Mouse (Mus musculus): ENCODE data around the gene Nrg4. TPM values are rescaled to one million over a fixed set of nuclear protein-coding genes. Genes with fewer than 3 reads are reported as not detected.

Nrg4 gene
- polyA plus RNA-seq, 1 experiment: 0.19 TPM

DNA sequence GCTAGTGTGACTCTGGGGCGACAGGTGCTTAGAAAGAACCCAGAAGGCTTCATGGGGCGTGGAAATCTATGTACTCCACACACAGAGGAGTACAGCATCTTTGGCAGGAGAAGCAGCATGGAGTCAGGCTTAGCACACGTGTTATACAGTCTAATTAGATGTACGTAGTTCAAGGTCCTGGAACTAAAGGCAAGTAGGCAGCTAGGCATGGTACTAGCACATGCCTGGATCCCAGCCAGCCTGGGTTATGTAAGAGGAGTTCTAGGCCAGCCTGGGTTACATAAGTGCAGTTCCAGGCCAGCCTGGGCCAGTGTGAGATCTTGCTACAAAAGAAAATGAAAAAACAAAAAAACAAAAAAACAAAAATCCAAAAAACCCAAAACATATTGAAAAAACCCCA lies 49.1 kb downstream of the Nrg4 start:
- no peaks in the 10 kb centered on the region for H3K79me2 ChIP-seq (ENCODE audit: control insufficient read depth, insufficient read depth)

DNA sequence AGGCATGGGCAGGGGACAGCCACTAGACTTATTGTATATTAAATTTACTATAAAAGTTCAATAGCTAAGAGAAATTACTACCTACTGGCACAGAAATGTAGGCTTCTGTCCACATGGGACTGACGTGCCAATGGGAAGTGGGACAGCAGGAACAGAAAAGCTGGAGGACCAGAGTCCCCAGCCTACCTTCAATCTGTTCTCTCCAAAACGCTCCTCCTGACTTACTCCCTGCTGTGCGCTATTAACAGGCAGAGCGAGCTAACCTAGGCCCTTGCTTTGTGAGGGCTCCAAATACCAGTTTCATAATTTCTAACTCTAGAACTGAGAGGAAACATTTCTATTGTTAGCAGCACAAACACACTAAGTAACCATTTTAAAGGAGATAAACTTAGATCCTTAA lies 52.7 kb downstream of the Nrg4 start:
- no peak overlapping the region for H3ac ChIP-seq (ENCODE audit: control insufficient read depth, insufficient read length)
- peaks cover 14% of the 10 kb centered on the region for H3K27me3 ChIP-seq (ENCODE audit: control insufficient read depth, insufficient read depth, insufficient read length)
- no peaks in the 10 kb centered on the region for H3K79me2 ChIP-seq (ENCODE audit: control insufficient read depth, insufficient read depth)
- TF ChIP-seq CEBPB (IDR thresholded peaks at IDR 0.05; ENCODE audit: insufficient read depth, poor library complexity, severe bottlenecking): no peak
- TF ChIP-seq USF1 (IDR thresholded peaks at IDR 0.05; ENCODE audit: low read depth): no peak
- TF ChIP-seq SRF (IDR thresholded peaks at IDR 0.05; ENCODE audit: control insufficient read depth, insufficient read length, low read depth): no peak
- no peak for TF ChIP-seq POLR2A (IDR thresholded peaks at IDR 0.05; ENCODE audit: insufficient read length, low read depth)
- TF ChIP-seq POLR2AphosphoS2 (IDR thresholded peaks at IDR 0.05; ENCODE audit: insufficient read length, low read depth): no peak
- TF ChIP-seq MYOG (IDR thresholded peaks at IDR 0.05; ENCODE audit: control insufficient read depth in 1 of 3, insufficient read depth in 1 of 3, insufficient read length in 2 of 3, low read depth in 2 of 3): no peak
- no peak for TF ChIP-seq TCF3 (IDR thresholded peaks at IDR 0.05; ENCODE audit: insufficient read length, low read depth)
- no peak for TF ChIP-seq MYOD1 (IDR thresholded peaks at IDR 0.05; ENCODE audit: control insufficient read depth in 1 of 3, insufficient read length in 2 of 3, low read depth in 2 of 3)
- no peak for TF ChIP-seq REST (IDR thresholded peaks at IDR 0.05; ENCODE audit: insufficient read depth, insufficient read length)
- no peaks in the 10 kb centered on the region for H3K36me3 ChIP-seq (ENCODE audit: control insufficient read depth, insufficient read depth)
- no peak overlapping the region for H3K4me2 ChIP-seq (ENCODE audit: low read depth)
- H3K4me3 ChIP-seq: no peak overlapping the region

More for the DNA sequence above, 49.1 kb downstream of the Nrg4 start:
- no peak overlapping the region for H3K4me3 ChIP-seq
- H3K4me2 ChIP-seq (ENCODE audit: low read depth): no peak overlapping the region
- TF ChIP-seq E2F4 (IDR thresholded peaks at IDR 0.05; ENCODE audit: insufficient read depth): no peak
- TF ChIP-seq POLR2AphosphoS2 (IDR thresholded peaks at IDR 0.05; ENCODE audit: insufficient read length, low read depth): no peak
- TF ChIP-seq MAX (IDR thresholded peaks at IDR 0.05; ENCODE audit: low read depth): no peak
- no peak for TF ChIP-seq REST (IDR thresholded peaks at IDR 0.05; ENCODE audit: insufficient read depth, insufficient read length)
- TF ChIP-seq TCF3 (IDR thresholded peaks at IDR 0.05; ENCODE audit: insufficient read length, low read depth): no peak
- TF ChIP-seq MYOD1 (IDR thresholded peaks at IDR 0.05; ENCODE audit: control insufficient read depth in 1 of 3, insufficient read length in 2 of 3, low read depth in 2 of 3): no peak
- no peak for TF ChIP-seq USF1 (IDR thresholded peaks at IDR 0.05; ENCODE audit: low read depth)
- TF ChIP-seq SRF (IDR thresholded peaks at IDR 0.05; ENCODE audit: control insufficient read depth, insufficient read length, low read depth): no peak
- TF ChIP-seq CEBPB (IDR thresholded peaks at IDR 0.05; ENCODE audit: insufficient read depth, poor library complexity, severe bottlenecking): no peak
- TF ChIP-seq MYOG (IDR thresholded peaks at IDR 0.05; ENCODE audit: control insufficient read depth in 1 of 3, insufficient read depth in 1 of 3, insufficient read length in 2 of 3, low read depth in 2 of 3): no peak
- no peak for TF ChIP-seq TCF12 (IDR thresholded peaks at IDR 0.05; ENCODE audit: insufficient read depth, poor library complexity, severe bottlenecking)
- no peak for TF ChIP-seq POLR2A (IDR thresholded peaks at IDR 0.05; ENCODE audit: insufficient read length, low read depth)
- H3ac ChIP-seq (ENCODE audit: control insufficient read depth, insufficient read length): no peak overlapping the region
- no peaks in the 10 kb centered on the region for H3K36me3 ChIP-seq (ENCODE audit: control insufficient read depth, insufficient read depth)
- peaks cover 8% of the 10 kb centered on the region for H3K27me3 ChIP-seq (ENCODE audit: control insufficient read depth, insufficient read depth, insufficient read length)

DNA sequence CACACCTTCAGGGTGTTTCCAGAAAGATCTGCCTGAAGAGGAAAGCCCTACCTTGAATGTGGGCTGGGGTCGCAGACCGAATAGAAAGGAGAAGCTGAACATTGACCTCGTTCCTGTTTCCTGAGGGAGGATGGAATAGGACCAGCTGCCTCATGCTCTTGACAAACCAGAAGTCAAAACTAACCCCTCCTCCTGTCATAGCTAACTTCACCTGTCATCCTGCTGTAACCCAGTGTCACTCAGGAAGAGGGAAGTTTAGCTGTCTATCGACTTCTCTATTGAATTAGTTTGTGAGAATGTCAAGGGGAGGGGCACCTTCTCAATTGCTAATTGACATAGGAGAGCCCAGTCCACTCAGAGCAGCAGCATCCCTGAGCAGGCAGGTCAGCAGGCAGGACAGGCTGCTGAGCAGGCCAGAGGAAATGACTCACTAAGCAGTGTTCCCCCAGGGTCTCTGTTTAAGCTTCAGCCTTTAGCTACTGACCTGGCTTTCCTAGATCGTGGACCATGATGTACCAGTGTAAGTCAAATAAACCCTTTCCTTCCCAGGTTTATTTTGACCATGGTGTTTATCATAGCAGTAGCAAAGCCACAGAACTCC lies 54.6 kb downstream of the Nrg4 start:
- no peaks in the 10 kb centered on the region for H3K79me2 ChIP-seq (ENCODE audit: control insufficient read depth, insufficient read depth)
- H3K36me3 ChIP-seq (ENCODE audit: control insufficient read depth, insufficient read depth): no peaks in the 10 kb centered on the region
- H3K4me2 ChIP-seq (ENCODE audit: low read depth): no peak overlapping the region
- TF ChIP-seq POLR2A (IDR thresholded peaks at IDR 0.05; ENCODE audit: insufficient read length, low read depth): no peak
- no peak for TF ChIP-seq MYOD1 (IDR thresholded peaks at IDR 0.05; ENCODE audit: control insufficient read depth in 1 of 3, insufficient read length in 2 of 3, low read depth in 2 of 3)
- no peak for TF ChIP-seq TCF12 (IDR thresholded peaks at IDR 0.05; ENCODE audit: insufficient read depth, poor library complexity, severe bottlenecking)
- TF ChIP-seq E2F4 (IDR thresholded peaks at IDR 0.05; ENCODE audit: insufficient read depth): no peak
- no peak for TF ChIP-seq CEBPB (IDR thresholded peaks at IDR 0.05; ENCODE audit: insufficient read depth, poor library complexity, severe bottlenecking)
- no peak for TF ChIP-seq MAX (IDR thresholded peaks at IDR 0.05; ENCODE audit: low read depth)
- TF ChIP-seq SRF (IDR thresholded peaks at IDR 0.05; ENCODE audit: control insufficient read depth, insufficient read length, low read depth): no peak
- no peak for TF ChIP-seq POLR2AphosphoS2 (IDR thresholded peaks at IDR 0.05; ENCODE audit: insufficient read length, low read depth)
- no peak for TF ChIP-seq REST (IDR thresholded peaks at IDR 0.05; ENCODE audit: insufficient read depth, insufficient read length)
- no peak for TF ChIP-seq USF1 (IDR thresholded peaks at IDR 0.05; ENCODE audit: low read depth)
- H3ac ChIP-seq (ENCODE audit: control insufficient read depth, insufficient read length): no peak overlapping the region
- no peak overlapping the region for H3K4me3 ChIP-seq
- H3K27me3 ChIP-seq (ENCODE audit: control insufficient read depth, insufficient read depth, insufficient read length): peaks cover 10% of the 10 kb centered on the region

DNA sequence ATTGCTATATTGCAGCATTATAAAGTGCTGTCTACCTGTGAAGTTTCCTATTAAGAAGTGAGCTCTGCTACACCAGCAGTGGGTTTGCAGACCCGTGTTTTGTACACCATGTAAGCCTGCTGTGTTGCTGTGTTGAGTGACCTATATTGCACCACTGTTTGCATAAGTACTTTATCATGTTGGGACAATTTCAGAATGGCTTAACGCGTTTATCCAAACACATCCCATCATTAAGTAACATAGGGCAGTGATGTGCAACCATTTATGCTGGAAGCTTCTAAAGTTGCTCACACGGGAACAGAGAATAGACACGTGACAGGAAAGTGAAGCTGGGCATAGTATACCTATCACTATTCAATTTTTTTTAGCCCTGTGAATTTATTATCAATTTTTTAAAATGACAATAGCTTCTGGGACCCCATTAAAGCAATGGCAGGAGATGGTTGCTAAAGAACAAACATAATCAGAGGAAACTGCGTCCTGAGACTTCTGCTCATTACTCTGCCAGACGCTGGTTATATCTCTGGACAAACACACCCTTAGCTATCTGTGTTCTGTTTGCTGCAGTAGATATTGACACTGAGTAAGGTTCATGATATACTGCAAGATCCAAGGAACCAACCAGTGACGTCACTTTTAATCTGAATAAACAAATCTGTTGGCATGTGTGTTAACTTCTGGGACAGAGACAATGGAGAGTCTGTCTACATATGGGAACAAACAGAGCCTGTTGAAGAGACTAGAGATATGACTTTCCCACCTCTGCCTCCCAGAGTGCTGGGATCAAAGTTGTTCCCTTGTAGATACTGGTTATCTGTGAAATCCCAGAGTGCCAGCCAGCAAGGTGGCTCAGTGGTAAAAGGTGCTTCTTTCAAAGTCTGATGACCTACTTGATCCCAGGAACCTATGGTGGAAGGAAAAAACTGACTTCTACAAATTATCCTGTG lies 62.0 kb downstream of the Nrg4 start:
- Histone ChIP-seq H3K4me2 (ENCODE audit: low read depth) (no peak overlapping the region), H3K4me3 (no peak overlapping the region), H3K36me3 (ENCODE audit: control insufficient read depth, insufficient read depth) (no peaks in the 10 kb centered on the region), H3K27me3 (ENCODE audit: control insufficient read depth, insufficient read depth, insufficient read length) (peaks cover 12% of the 10 kb centered on the region), H3K79me2 (ENCODE audit: control insufficient read depth, insufficient read depth) (no peaks in the 10 kb centered on the region), H3ac (ENCODE audit: control insufficient read depth, insufficient read length) (no peak overlapping the region)
- TF ChIP-seq USF1 (IDR thresholded peaks at IDR 0.05; ENCODE audit: low read depth) (no peak), E2F4 (IDR thresholded peaks at IDR 0.05; ENCODE audit: insufficient read depth) (no peak), POLR2AphosphoS2 (IDR thresholded peaks at IDR 0.05; ENCODE audit: insufficient read length, low read depth) (no peak), TCF12 (IDR thresholded peaks at IDR 0.05; ENCODE audit: insufficient read depth, poor library complexity, severe bottlenecking) (no peak), MAX (IDR thresholded peaks at IDR 0.05; ENCODE audit: low read depth) (no peak), MYOD1 (IDR thresholded peaks at IDR 0.05; ENCODE audit: control insufficient read depth in 1 of 3, insufficient read length in 2 of 3, low read depth in 2 of 3) (no peak), MYOG (IDR thresholded peaks at IDR 0.05; ENCODE audit: control insufficient read depth in 1 of 3, insufficient read depth in 1 of 3, insufficient read length in 2 of 3, low read depth in 2 of 3) (no peak), REST (IDR thresholded peaks at IDR 0.05; ENCODE audit: insufficient read depth, insufficient read length) (no peak), CEBPB (IDR thresholded peaks at IDR 0.05; ENCODE audit: insufficient read depth, poor library complexity, severe bottlenecking) (no peak), POLR2A (IDR thresholded peaks at IDR 0.05; ENCODE audit: insufficient read length, low read depth) (no peak), TCF3 (IDR thresholded peaks at IDR 0.05; ENCODE audit: insufficient read length, low read depth) (no peak)
